Comparison of ENCODE assay signal across 12 mouse cellular contexts in genomic region chr15:38167618-38168152, GRCm38 (mm10).
"Had no signal": no experiment of that assay in that cellular context is flagged by ENCODE, and none has a peak within 500 bp of the region (broad histone marks: within the 10 kb centered on the region; RNA-seq: fewer than 3 reads in every experiment).

No protein-coding gene starts in this region.

- H3K9me3 ChIP-seq: kidney, embryonic 15.5 days; limb, embryonic 12.5 days; midbrain, embryonic 10.5 days; neural tube, embryonic 12.5 days had no signal

- H3K36me3 ChIP-seq: kidney, embryonic 15.5 days; limb, embryonic 12.5 days; midbrain, embryonic 10.5 days; neural tube, embryonic 12.5 days had no signal

- DNase-seq: lung, adult 18-20 months; lung, postnatal 4 days; midbrain, embryonic 14.5 days; spleen, adult 18-20 months; thymus, postnatal 4 days had no signal

- H3K27me3 ChIP-seq: kidney, embryonic 15.5 days; limb, embryonic 12.5 days; neural tube, embryonic 12.5 days had no signal

- H3K27ac ChIP-seq: kidney, embryonic 15.5 days; left cerebral cortex, adult 2 months; limb, embryonic 12.5 days; liver, embryonic 14.5 days; midbrain, embryonic 10.5 days; neural tube, embryonic 12.5 days had no signal

- H3K4me3 ChIP-seq: kidney, embryonic 15.5 days; left cerebral cortex, adult 2 months; limb, embryonic 12.5 days; midbrain, embryonic 10.5 days; neural tube, embryonic 12.5 days had no signal

- H3K9ac ChIP-seq: kidney, embryonic 15.5 days; limb, embryonic 12.5 days; liver, embryonic 14.5 days; neural tube, embryonic 12.5 days had no signal

- ATAC-seq: lung, postnatal 0 days had no signal

- H3K4me1 ChIP-seq: kidney, embryonic 15.5 days; neural tube, embryonic 12.5 days had no signal

- H3K4me2 ChIP-seq: kidney, embryonic 15.5 days; limb, embryonic 12.5 days; neural tube, embryonic 12.5 days had no signal
